Mouse (Mus musculus) kidney, embryonic 16.5 days (tissue): ENCODE measurements at regions not wholly inside any gene's neighbourhood (a gene's known extent, or its start where the extent isn't known, plus 50 kb on each side); places are given as distances from the start of the nearest gene placed in this dataset.

Experiments
- ATAC-seq: fragments of 200-750 bp; cut with Nextera tagmentation; 2 replicates; pipeline ENCODE4 v1.8.0; 2017; ENCODE audit warnings: moderate TSS enrichment; ENCODE audit not compliant: low FRiP score, low TSS enrichment
- H3K27ac ChIP-seq: fragments of 300-500 bp; sonication (generic); 2 replicates; pipeline ENCODE4 v1.5.1; 2014; ENCODE audit warnings: low read length
- H3K27me3 ChIP-seq: fragments of 300-500 bp; sonication (generic); 2 replicates; pipeline ENCODE4 v1.6.1; 2014; ENCODE audit warnings: low read length, control low read depth, mixed read lengths; ENCODE audit not compliant: insufficient read depth
- H3K36me3 ChIP-seq: fragments of 300-500 bp; sonication (generic); 2 replicates; pipeline ENCODE4 v1.6.1; 2014; ENCODE audit warnings: low read length, control low read depth, mixed read lengths; ENCODE audit not compliant: insufficient read depth
- H3K4me1 ChIP-seq: fragments of 300-500 bp; sonication (generic); 2 replicates; pipeline ENCODE4 v1.6.1; 2014; ENCODE audit warnings: low read length, control low read depth, mixed read lengths; ENCODE audit not compliant: insufficient read depth
- H3K4me2 ChIP-seq: fragments of 300-500 bp; sonication (generic); replicated peaks from 2 replicates; pipeline ENCODE4 v1.6.1; 2014; ENCODE audit warnings: low read depth, low read length
- H3K4me3 ChIP-seq: fragments of 300-500 bp; sonication (generic); 2 replicates; pipeline ENCODE4 v1.5.1; 2014; ENCODE audit warnings: mild to moderate bottlenecking, low read length
- H3K9ac ChIP-seq: fragments of 300-500 bp; sonication (generic); replicated peaks from 2 replicates; pipeline ENCODE4 v1.6.1; 2014; ENCODE audit warnings: low read length
- H3K9me3 ChIP-seq: fragments of 300-500 bp; sonication (generic); 2 replicates; pipeline ENCODE4 v1.6.1; 2016; ENCODE audit warnings: low read length, control low read depth
- WGBS: fragments of 180-500 bp; shearing (Covaris S2); extraction: QIAGEN DNeasy Blood & Tissue Kit; methylation state at CpG from one replicate; pipeline ENCODE4 v1.1.7; 2014; 5-methylcytosine and 5-hydroxymethylcytosine counted together

GRCm38 (mm10) chr3:132471070-132471469 is 158.6 kb upstream of the Gimd1 start:
- no peak overlapping the region for H3K4me3 ChIP-seq
- H3K9me3 ChIP-seq = no peaks in the 10 kb centered on the region
- H3K27ac ChIP-seq = no peak overlapping the region
- H3K9ac ChIP-seq = no peak overlapping the region
- no peaks in the 10 kb centered on the region for H3K36me3 ChIP-seq
- H3K4me2 ChIP-seq = no peak overlapping the region
- ATAC-seq = no peak
- no peaks in the 10 kb centered on the region for H3K27me3 ChIP-seq
- no peaks in the 10 kb centered on the region for H3K4me1 ChIP-seq
- WGBS = 23% methylated on average over 4 of the region's 4 CpGs

- Histone ChIP-seq H3K36me3 (no peaks in the 10 kb centered on the region), H3K9me3 (no peaks in the 10 kb centered on the region), H3K9ac (no peak overlapping the region), H3K27me3 (no peaks in the 10 kb centered on the region), H3K4me3 (no peak overlapping the region), H3K27ac (no peak overlapping the region), H3K4me2 (no peak overlapping the region), H3K4me1 (no peaks in the 10 kb centered on the region)
- 81% methylated on average over 5 of the region's 5 CpGs for WGBS
- ATAC-seq = no peak
Measured at GRCm38 (mm10) chr3:132477768-132478167, 151.9 kb upstream of the Gimd1 start.

GRCm38 (mm10) chr3:132479275-132479674 is 150.3 kb upstream of the Gimd1 start:
- Histone ChIP-seq H3K4me1 (no peaks in the 10 kb centered on the region), H3K9me3 (no peaks in the 10 kb centered on the region), H3K27ac (no peak overlapping the region), H3K4me2 (no peak overlapping the region), H3K27me3 (no peaks in the 10 kb centered on the region), H3K4me3 (no peak overlapping the region), H3K9ac (no peak overlapping the region), H3K36me3 (no peaks in the 10 kb centered on the region)
- 60% methylated on average over 2 of the region's 2 CpGs for WGBS
- no peak for ATAC-seq

- ATAC-seq = no peak
- no peaks in the 10 kb centered on the region for H3K27me3 ChIP-seq
- no peak overlapping the region for H3K4me2 ChIP-seq
- no peaks in the 10 kb centered on the region for H3K4me1 ChIP-seq
- 86% methylated on average over 2 of the region's 2 CpGs for WGBS
- no peak overlapping the region for H3K4me3 ChIP-seq
- no peak overlapping the region for H3K9ac ChIP-seq
- no peaks in the 10 kb centered on the region for H3K36me3 ChIP-seq
- H3K9me3 ChIP-seq = no peaks in the 10 kb centered on the region
- no peak overlapping the region for H3K27ac ChIP-seq
Measured at GRCm38 (mm10) chr3:132484814-132485213, 144.8 kb upstream of the Gimd1 start.

GRCm38 (mm10) chr3:132485553-132485952 is 144.1 kb upstream of the Gimd1 start:
- no peaks in the 10 kb centered on the region for H3K4me1 ChIP-seq
- no peak overlapping the region for H3K27ac ChIP-seq
- no peak overlapping the region for H3K9ac ChIP-seq
- H3K4me2 ChIP-seq = no peak overlapping the region
- H3K27me3 ChIP-seq = no peaks in the 10 kb centered on the region
- ATAC-seq = peak; percentile 51; the same call in 1 of the 2 replicates
- no peaks in the 10 kb centered on the region for H3K9me3 ChIP-seq
- H3K4me3 ChIP-seq = no peak overlapping the region
- WGBS = 56% methylated on average over 5 of the region's 5 CpGs
- no peaks in the 10 kb centered on the region for H3K36me3 ChIP-seq

GRCm38 (mm10) chr3:132506095-132506494 is 123.5 kb upstream of the Gimd1 start:
- Histone ChIP-seq H3K36me3 (no peaks in the 10 kb centered on the region), H3K9me3 (no peaks in the 10 kb centered on the region), H3K9ac (no peak overlapping the region), H3K4me3 (no peak overlapping the region), H3K27me3 (no peaks in the 10 kb centered on the region), H3K4me1 (no peaks in the 10 kb centered on the region), H3K27ac (no peak overlapping the region), H3K4me2 (no peak overlapping the region)
- WGBS = 27% methylated on average over 4 of the region's 4 CpGs
- ATAC-seq = peak; percentile 73; the same call in 1 of the 2 replicates

- ATAC-seq = no peak
- no peak overlapping the region for H3K4me2 ChIP-seq
- no peak overlapping the region for H3K9ac ChIP-seq
- WGBS = 13% methylated on average over 1 of the region's 1 CpGs
- H3K4me3 ChIP-seq = no peak overlapping the region
- H3K27me3 ChIP-seq = no peaks in the 10 kb centered on the region
- H3K4me1 ChIP-seq = no peaks in the 10 kb centered on the region
- no peak overlapping the region for H3K27ac ChIP-seq
- no peaks in the 10 kb centered on the region for H3K36me3 ChIP-seq
- no peaks in the 10 kb centered on the region for H3K9me3 ChIP-seq
Measured at GRCm38 (mm10) chr3:132510240-132510639, 119.4 kb upstream of the Gimd1 start.

- Histone ChIP-seq H3K27me3 (no peaks in the 10 kb centered on the region), H3K4me1 (no peaks in the 10 kb centered on the region), H3K36me3 (no peaks in the 10 kb centered on the region), H3K9me3 (no peaks in the 10 kb centered on the region), H3K9ac (no peak overlapping the region), H3K4me3 (no peak overlapping the region), H3K27ac (no peak overlapping the region), H3K4me2 (no peak overlapping the region)
- ATAC-seq = no peak
- WGBS = 82% methylated on average over 8 of the region's 8 CpGs
Measured at GRCm38 (mm10) chr3:132512526-132513102, 117.0 kb upstream of the Gimd1 start.

GRCm38 (mm10) chr3:132533323-132533904 is 96.2 kb upstream of the Gimd1 start:
- no peaks in the 10 kb centered on the region for H3K4me1 ChIP-seq
- no peaks in the 10 kb centered on the region for H3K27me3 ChIP-seq
- H3K36me3 ChIP-seq = no peaks in the 10 kb centered on the region
- no peaks in the 10 kb centered on the region for H3K9me3 ChIP-seq
- WGBS = 86% methylated on average over 4 of the region's 4 CpGs
- no peak for ATAC-seq
- no peak overlapping the region for H3K27ac ChIP-seq
- H3K4me3 ChIP-seq = no peak overlapping the region
- H3K4me2 ChIP-seq = no peak overlapping the region
- H3K9ac ChIP-seq = no peak overlapping the region

- H3K36me3 ChIP-seq = no peaks in the 10 kb centered on the region
- H3K4me1 ChIP-seq = no peaks in the 10 kb centered on the region
- H3K9me3 ChIP-seq = no peaks in the 10 kb centered on the region
- no peak overlapping the region for H3K4me2 ChIP-seq
- H3K27ac ChIP-seq = no peak overlapping the region
- 75% methylated on average over 9 of the region's 9 CpGs for WGBS
- no peak overlapping the region for H3K9ac ChIP-seq
- no peak for ATAC-seq
- H3K4me3 ChIP-seq = no peak overlapping the region
- H3K27me3 ChIP-seq = no peaks in the 10 kb centered on the region
Measured at GRCm38 (mm10) chr3:132539780-132540658, 89.6 kb upstream of the Gimd1 start.
